Mouse (Mus musculus) intestine, embryonic 16.5 days (tissue): ENCODE results near the gene Usp34. TPM values are rescaled to one million over a fixed set of nuclear protein-coding genes. Genes with fewer than 3 reads are reported as not detected.
"Not testable (repeated sequence)": the region's sequence is repeated elsewhere in the genome, so short reads cannot be mapped to it uniquely, and the experiment has no call there.

Experiments used
- ATAC-seq: fragments of 200-750 bp; cut with Nextera tagmentation; 2 replicates; pipeline ENCODE4 v1.8.0; 2017; ENCODE audit warnings: moderate TSS enrichment, moderate library complexity
- H3K27ac ChIP-seq: fragments of 300-500 bp; sonication (generic); 2 replicates; pipeline ENCODE4 v1.5.1; 2014; ENCODE audit warnings: mild to moderate bottlenecking, low read length
- H3K27me3 ChIP-seq: fragments of 300-500 bp; sonication (generic); replicated peaks from 2 replicates; pipeline ENCODE4 v1.6.1; 2014; ENCODE audit warnings: low read length, control low read depth, mixed read lengths; ENCODE audit not compliant: control insufficient read depth, insufficient read depth
- H3K36me3 ChIP-seq: fragments of 300-500 bp; sonication (generic); 2 replicates; pipeline ENCODE4 v1.6.1; 2014; ENCODE audit warnings: low read length, control low read depth; ENCODE audit not compliant: control insufficient read depth, insufficient read depth
- H3K4me1 ChIP-seq: fragments of 300-500 bp; sonication (generic); 2 replicates; pipeline ENCODE4 v1.6.1; 2014; ENCODE audit warnings: low read length, control low read depth, mixed read lengths; ENCODE audit not compliant: control insufficient read depth, insufficient read depth
- H3K4me2 ChIP-seq: fragments of 300-500 bp; sonication (generic); 2 replicates; pipeline ENCODE4 v1.6.1; 2014; ENCODE audit warnings: low read depth, low read length, control low read depth
- H3K4me3 ChIP-seq: fragments of 300-500 bp; sonication (generic); 2 replicates; pipeline ENCODE4 v1.5.1; 2014; ENCODE audit warnings: mild to moderate bottlenecking, low read length
- H3K9ac ChIP-seq: fragments of 300-500 bp; sonication (generic); 2 replicates; pipeline ENCODE4 v1.6.1; 2014; ENCODE audit warnings: low read depth, low read length
- H3K9me3 ChIP-seq: fragments of 300-500 bp; sonication (generic); 2 replicates; pipeline ENCODE4 v1.6.1; 2016; ENCODE audit warnings: low read length, control low read depth; ENCODE audit not compliant: control insufficient read depth
- WGBS: fragments of 180-500 bp; shearing (Covaris S2); extraction: QIAGEN DNeasy Blood & Tissue Kit; methylation state at CpG from one replicate; pipeline ENCODE4 v1.1.7; 2014; 5-methylcytosine and 5-hydroxymethylcytosine counted together
- polyA plus RNA-seq: library from polyadenylated mRNA; unstranded; fragments of >200 nt; fragmentation: Nextera tagmentation; extraction: Ambion mirVana; gene quantifications from 2 replicates; pipeline ENCODE4 v1.2.1, GENCODE M21; 2015

Gene Usp34
- polyA plus RNA-seq, 1 experiment from 2014 or later = 16.9 TPM

DNA sequence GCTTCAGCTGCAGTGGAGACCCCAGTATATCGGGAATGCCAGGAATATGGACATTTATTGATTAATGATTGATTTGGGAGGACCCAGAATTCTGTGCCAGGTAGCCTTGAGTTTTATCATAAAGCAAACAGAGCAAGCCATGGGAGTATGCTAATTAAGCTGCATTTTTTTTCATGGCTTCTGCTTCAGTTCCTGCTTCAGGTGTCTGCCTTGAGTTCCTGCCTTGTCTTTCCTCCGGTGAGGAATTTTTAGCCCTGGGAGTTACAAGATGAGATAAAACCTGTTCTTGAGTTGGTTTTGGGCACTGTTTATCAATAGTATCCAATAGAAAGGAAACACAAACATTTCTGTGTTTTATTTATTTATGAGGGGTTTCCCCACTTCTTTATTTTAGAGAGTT, 22.7 kb downstream of the Usp34 start:
- no peak for ATAC-seq
- Histone ChIP-seq H3K4me1 (no peaks in the 10 kb centered on the region), H3K27ac (no peak overlapping the region), H3K9me3 (no peaks in the 10 kb centered on the region), H3K27me3 (no peaks in the 10 kb centered on the region), H3K9ac (no peak overlapping the region), H3K36me3 (no peaks in the 10 kb centered on the region), H3K4me2 (no peak overlapping the region), H3K4me3 (no peak overlapping the region)
- 74% methylated on average over 2 of the region's 2 CpGs for WGBS

DNA sequence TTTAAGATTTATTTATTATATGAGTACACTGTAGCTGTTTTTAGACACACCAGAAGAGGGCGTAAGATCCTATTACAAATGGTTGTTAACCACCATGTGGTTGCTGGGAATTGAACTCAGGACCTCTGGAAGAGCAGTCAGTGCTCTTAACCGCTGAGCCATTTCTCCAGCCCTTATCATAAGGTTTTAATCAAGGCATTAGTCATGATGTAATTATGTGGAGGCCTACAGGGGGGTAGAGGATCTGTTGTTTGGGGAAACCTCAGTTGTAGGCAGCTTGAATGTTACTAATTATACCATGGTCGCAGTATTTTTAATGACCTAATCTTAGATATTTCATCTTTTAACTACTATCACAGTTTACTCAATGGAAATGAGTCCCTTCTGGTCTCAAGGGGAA, 25.4 kb downstream of the Usp34 start:
- no peaks in the 10 kb centered on the region for H3K27me3 ChIP-seq
- no peaks in the 10 kb centered on the region for H3K36me3 ChIP-seq
- ATAC-seq = no peak
- WGBS = 81% methylated on average over 3 of the region's 3 CpGs
- no peak overlapping the region for H3K9ac ChIP-seq
- no peak overlapping the region for H3K4me2 ChIP-seq
- no peak overlapping the region for H3K27ac ChIP-seq
- H3K4me3 ChIP-seq = no peak overlapping the region
- H3K4me1 ChIP-seq = no peaks in the 10 kb centered on the region
- no peaks in the 10 kb centered on the region for H3K9me3 ChIP-seq

DNA sequence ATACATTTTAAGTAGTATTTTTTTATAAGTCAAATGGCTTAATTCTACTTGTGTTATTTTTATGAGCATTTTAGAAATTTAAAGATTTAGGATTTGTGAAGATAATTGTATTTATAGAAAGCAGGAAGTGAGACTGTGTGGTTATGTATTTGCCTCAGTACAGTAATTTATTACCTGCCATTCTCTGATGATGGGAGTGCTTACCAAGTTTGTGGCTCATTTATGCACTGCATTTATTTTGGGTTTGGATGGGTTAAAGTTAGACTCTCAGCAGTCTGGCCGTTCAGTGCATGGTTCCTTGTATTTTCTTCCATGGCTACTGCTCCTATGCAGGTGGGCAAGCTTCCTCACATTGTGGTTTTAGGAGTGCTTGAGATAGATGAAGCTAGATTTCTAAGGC, 28.5 kb downstream of the Usp34 start:
- Histone ChIP-seq H3K36me3 (no peaks in the 10 kb centered on the region), H3K4me1 (no peaks in the 10 kb centered on the region), H3K27me3 (no peaks in the 10 kb centered on the region), H3K27ac (no peak overlapping the region), H3K9ac (no peak overlapping the region), H3K9me3 (no peaks in the 10 kb centered on the region), H3K4me2 (no peak overlapping the region), H3K4me3 (no peak overlapping the region)
- ATAC-seq = no peak
- WGBS = 78% methylated on average over 1 of the region's 1 CpGs

DNA sequence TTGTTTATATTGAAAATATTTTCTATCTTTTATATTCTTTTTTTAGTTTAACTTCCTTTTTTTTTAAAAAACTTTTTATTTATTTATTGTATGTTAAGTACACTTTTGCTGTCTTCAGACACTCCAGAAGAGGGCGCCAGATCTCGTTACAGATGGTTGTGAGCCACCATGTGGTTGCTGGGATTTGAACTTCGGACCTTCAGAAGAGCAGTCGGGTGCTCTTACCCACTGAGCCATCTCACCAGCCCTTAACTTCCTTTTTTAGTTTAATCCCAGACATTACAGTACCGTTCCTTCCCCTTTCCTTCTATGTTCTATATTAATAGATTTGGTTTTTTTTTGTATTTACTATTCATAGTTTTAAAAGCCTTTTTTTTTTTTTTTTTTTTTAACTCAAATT, 50.5 kb downstream of the Usp34 start:
- not testable (repeated sequence) for H3K4me1 ChIP-seq, H3K9ac ChIP-seq, H3K36me3 ChIP-seq, H3K4me3 ChIP-seq, ATAC-seq, H3K4me2 ChIP-seq, H3K27ac ChIP-seq, H3K9me3 ChIP-seq, H3K27me3 ChIP-seq
- 71% methylated on average over 5 of the region's 5 CpGs for WGBS

DNA sequence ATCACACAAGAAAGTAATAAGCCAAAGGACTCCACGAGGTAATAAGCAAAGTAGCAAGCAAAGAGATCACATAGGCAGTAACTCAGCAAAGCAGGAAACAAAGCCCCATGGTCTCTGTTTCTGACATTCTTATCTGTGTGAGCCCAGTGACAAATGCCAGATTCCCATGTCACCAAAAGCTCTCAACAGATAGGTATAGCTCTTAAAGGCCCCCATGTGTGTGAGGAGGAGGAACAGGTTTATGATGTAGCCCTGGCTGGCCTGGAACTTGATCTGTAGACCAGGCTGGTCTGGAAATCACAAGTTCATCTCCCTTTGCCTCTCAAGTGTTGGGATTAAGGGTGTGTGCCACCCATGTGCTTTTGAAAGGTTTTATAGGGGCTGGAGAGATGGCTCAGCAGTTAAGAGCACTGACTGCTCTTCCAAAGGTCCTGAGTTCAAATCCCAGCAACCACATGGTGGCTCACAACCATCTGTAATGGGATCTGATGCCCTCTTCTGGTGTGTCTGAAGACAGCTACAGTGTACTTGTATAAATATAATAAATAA, 53.1 kb downstream of the Usp34 start:
- not testable (repeated sequence) for ATAC-seq
- WGBS = 58% methylated on average over 1 of the region's 1 CpGs

DNA sequence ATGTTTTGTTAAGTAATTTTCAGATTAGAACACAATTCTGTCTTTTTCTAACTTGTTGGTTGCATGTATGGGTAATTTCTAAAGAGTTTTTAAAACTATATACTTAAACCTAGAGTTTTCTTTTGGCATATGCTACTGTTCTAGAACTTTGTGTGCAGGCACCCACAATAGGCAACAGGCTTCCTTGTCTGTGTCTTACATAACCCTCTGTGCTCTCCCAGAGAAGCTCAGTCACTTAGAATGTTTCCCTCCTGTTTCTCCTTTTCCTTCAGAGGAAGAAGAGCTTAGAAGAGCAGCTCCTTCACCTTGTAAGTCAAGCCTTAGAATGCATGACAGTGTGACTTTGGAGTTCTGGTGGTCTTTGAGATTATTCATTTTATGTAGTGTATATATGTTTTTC, 55.6 kb downstream of the Usp34 start:
- no peak for ATAC-seq
- Histone ChIP-seq H3K4me2 (no peak overlapping the region), H3K9ac (no peak overlapping the region), H3K4me3 (no peak overlapping the region), H3K36me3 (0 out of 2 replicates have a peak, but pooled peaks cover 12% of the 10 kb centered on the region), H3K27me3 (no peaks in the 10 kb centered on the region), H3K27ac (no peak overlapping the region), H3K9me3 (no peaks in the 10 kb centered on the region), H3K4me1 (no peaks in the 10 kb centered on the region)

More for the DNA sequence above, 53.1 kb downstream of the Usp34 start:
- not testable (repeated sequence) for H3K4me3 ChIP-seq, H3K27me3 ChIP-seq, H3K9ac ChIP-seq, H3K4me1 ChIP-seq, H3K27ac ChIP-seq, H3K9me3 ChIP-seq, H3K4me2 ChIP-seq
- peaks cover 16% of the 10 kb centered on the region; the same call in 1 of the 2 replicates for H3K36me3 ChIP-seq

DNA sequence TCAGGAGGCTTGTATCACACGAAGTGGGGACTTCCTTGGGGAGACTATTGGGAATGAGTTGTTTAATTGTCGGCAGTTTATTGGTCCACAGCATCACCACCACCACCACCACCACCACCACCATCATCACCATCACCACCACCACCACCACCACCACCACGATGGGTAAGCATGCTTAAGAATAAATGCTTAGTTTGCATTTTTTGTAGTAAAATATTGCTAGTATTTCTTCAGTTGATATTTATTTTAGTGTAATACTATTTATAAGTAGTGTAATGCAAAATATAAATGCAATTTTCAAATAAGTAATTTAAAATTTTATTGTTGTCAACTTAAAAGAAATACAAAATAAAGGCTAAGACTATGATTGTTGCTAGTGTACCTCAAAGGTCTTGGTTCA, 57.7 kb downstream of the Usp34 start:
- H3K4me3 ChIP-seq = no peak overlapping the region
- H3K4me1 ChIP-seq = no peaks in the 10 kb centered on the region
- H3K4me2 ChIP-seq = no peak overlapping the region
- WGBS = 89% methylated on average over 3 of the region's 3 CpGs
- no peak overlapping the region for H3K9ac ChIP-seq
- no peaks in the 10 kb centered on the region for H3K9me3 ChIP-seq
- no peak overlapping the region for H3K27ac ChIP-seq
- H3K36me3 ChIP-seq = 0 out of 2 replicates have a peak, but pooled peaks cover 12% of the 10 kb centered on the region
- H3K27me3 ChIP-seq = no peaks in the 10 kb centered on the region
- no peak for ATAC-seq

DNA sequence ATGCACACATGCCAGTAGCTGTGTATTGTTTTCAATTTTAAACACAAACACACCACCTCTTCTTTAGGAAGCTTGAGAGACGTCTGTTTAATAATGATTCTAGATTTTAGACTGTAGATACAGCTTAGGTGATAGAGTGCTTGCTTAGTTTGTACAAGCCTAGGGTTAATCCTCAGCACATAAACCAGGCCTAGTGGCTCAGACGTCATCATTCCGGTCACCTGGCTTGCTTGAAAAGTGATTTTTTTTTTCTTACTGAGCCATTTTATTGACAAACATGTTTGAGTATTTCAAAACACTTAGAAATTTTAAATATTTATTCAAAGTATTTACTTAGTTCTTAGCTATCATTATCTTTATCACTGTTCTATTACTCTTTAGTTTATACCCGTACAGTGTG, 65.3 kb downstream of the Usp34 start:
- Histone ChIP-seq H3K27ac (no peak overlapping the region), H3K4me1 (no peaks in the 10 kb centered on the region), H3K9me3 (no peaks in the 10 kb centered on the region), H3K4me3 (no peak overlapping the region), H3K4me2 (no peak overlapping the region), H3K9ac (no peak overlapping the region), H3K27me3 (no peaks in the 10 kb centered on the region), H3K36me3 (no peaks in the 10 kb centered on the region)
- ATAC-seq = no peak
- 72% methylated on average over 4 of the region's 4 CpGs for WGBS

DNA sequence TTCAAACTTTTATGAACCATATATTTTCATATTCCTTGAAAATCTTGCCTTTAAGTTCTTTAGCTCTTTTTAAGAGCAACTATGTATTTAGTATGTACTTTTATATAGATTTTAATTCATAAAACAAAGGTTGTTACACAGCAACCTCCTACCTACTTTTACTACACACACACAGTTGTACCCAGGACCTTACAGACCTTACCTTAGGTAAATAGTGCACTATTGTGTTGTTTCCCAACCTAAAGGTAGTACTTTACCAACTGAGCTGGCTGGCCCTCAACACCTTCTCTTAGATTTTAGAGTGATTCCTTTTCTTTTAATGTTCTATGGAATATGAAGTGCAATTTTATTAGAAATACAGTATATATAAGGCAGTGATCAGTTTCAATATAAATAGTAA, 65.8 kb downstream of the Usp34 start:
- no peaks in the 10 kb centered on the region for H3K36me3 ChIP-seq
- no peaks in the 10 kb centered on the region for H3K4me1 ChIP-seq
- H3K27ac ChIP-seq = no peak overlapping the region
- H3K4me3 ChIP-seq = no peak overlapping the region
- no peak overlapping the region for H3K9ac ChIP-seq
- H3K9me3 ChIP-seq = no peaks in the 10 kb centered on the region
- ATAC-seq = no peak
- H3K27me3 ChIP-seq = no peaks in the 10 kb centered on the region
- H3K4me2 ChIP-seq = no peak overlapping the region

DNA sequence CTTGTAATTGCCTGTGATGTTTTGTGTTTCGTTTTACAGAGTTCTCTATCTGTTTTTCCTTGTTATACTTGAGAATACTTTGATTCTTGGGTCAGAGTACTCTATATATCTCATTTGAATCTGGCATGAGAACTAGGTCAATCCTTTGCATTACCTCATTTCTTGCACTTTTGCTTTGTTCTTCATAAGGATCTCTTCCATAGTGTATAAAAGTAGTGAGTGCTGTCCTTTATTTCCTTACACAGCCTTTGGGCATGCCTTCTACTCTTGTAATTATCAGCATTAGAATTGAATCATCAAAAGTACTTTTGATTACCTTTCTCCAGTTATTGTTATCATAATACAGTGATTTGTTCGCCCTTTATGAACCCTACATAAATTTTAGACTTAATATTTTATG, 73.4 kb downstream of the Usp34 start:
- Histone ChIP-seq H3K4me2 (no peak overlapping the region), H3K9me3 (no peaks in the 10 kb centered on the region), H3K4me3 (no peak overlapping the region), H3K36me3 (no peaks in the 10 kb centered on the region; the same call in 1 of the 2 replicates), H3K9ac (no peak overlapping the region), H3K27me3 (no peaks in the 10 kb centered on the region), H3K27ac (no peak overlapping the region), H3K4me1 (no peaks in the 10 kb centered on the region)
- no peak for ATAC-seq
- WGBS = 89% methylated on average over 2 of the region's 2 CpGs
